Mouse (Mus musculus): ENCODE measurements around the gene Tpmt.

DNA sequence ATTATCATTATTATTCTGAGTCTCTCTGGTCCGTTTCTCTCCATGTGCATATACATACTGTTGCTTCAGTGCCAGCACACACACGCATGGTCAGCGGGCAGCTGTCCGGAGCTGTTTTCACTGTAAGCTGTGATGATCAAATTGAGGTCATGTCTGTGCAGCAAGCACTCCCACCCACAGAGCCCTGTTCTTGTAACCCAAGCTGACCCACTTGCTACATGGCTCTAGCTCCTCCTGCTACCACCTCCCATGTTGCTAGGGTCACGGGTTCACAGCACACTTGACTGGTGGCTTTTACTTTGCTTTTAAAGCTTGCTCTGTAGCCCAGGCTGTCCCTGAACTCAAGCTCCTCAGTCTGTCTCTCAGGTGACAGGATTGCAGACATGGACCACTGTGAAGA is 27.9 kb upstream of the Tpmt start:
- TF ChIP-seq CTCF (IDR thresholded peaks at IDR 0.05; ENCODE audit: borderline replicate concordance, extremely low read depth, insufficient read depth, insufficient read length) (no peak), POLR2A (IDR thresholded peaks at IDR 0.05; ENCODE audit: borderline replicate concordance, extremely low read depth, insufficient read depth, insufficient read length, poor library complexity, severe bottlenecking) (no peak)
